Mouse (Mus musculus) hindbrain, embryonic 14.5 days (tissue): ENCODE measurements around the gene Chit1. TPM values are rescaled to one million over a fixed set of nuclear protein-coding genes. Genes with fewer than 3 reads are reported as not detected.

Experiments used
- ATAC-seq: fragments of 200-750 bp; cut with Nextera tagmentation; 2 replicates; pipeline ENCODE4 v1.8.0; 2017; ENCODE audit warnings: moderate number of reproducible peaks, mild to moderate bottlenecking, moderate TSS enrichment, moderate library complexity; ENCODE audit not compliant: low FRiP score
- DNase-seq: peaks from one replicate; pipeline ENCODE4 v3.0.0-alpha.2; 2015; ENCODE audit warnings: low spot score
- H3K27ac ChIP-seq: fragments of 300-500 bp; sonication (generic); 2 replicates; pipeline ENCODE4 v1.5.1; 2014; ENCODE audit warnings: mild to moderate bottlenecking, moderate library complexity
- H3K27me3 ChIP-seq: fragments of 300-500 bp; sonication (generic); 2 replicates; pipeline ENCODE4 v1.6.1; 2014; ENCODE audit warnings: mild to moderate bottlenecking, low read length, mixed read lengths; ENCODE audit not compliant: control insufficient read depth, insufficient read depth
- H3K36me3 ChIP-seq: fragments of 300-500 bp; sonication (generic); replicated peaks from 2 replicates; pipeline ENCODE4 v1.6.1; 2014; ENCODE audit not compliant: control insufficient read depth, insufficient read depth
- H3K4me1 ChIP-seq: fragments of 300-500 bp; sonication (generic); replicated peaks from 2 replicates; pipeline ENCODE4 v1.6.1; 2014; ENCODE audit warnings: antibody characterized with exemption, low read length, mixed read lengths; ENCODE audit not compliant: control insufficient read depth, insufficient read depth
- H3K4me2 ChIP-seq: fragments of 300-500 bp; sonication (generic); replicated peaks from 2 replicates; pipeline ENCODE4 v1.6.1; 2014; ENCODE audit warnings: mild to moderate bottlenecking, moderate library complexity
- H3K4me3 ChIP-seq: fragments of 300-500 bp; sonication (generic); replicated peaks from 2 replicates; pipeline ENCODE4 v1.5.1; 2014; ENCODE audit warnings: mild to moderate bottlenecking, low read length
- H3K9ac ChIP-seq: fragments of 300-500 bp; sonication (generic); 2 replicates; pipeline ENCODE4 v1.6.1; 2014
- H3K9me3 ChIP-seq: fragments of 300-500 bp; sonication (generic); 2 replicates; pipeline ENCODE4 v1.6.1; 2016; ENCODE audit warnings: low read length; ENCODE audit not compliant: control insufficient read depth
- WGBS: fragments of 180-500 bp; shearing (Covaris S2); extraction: QIAGEN DNeasy Blood & Tissue Kit; methylation state at CpG from one replicate; pipeline ENCODE4 v1.1.7; 2014; 5-methylcytosine and 5-hydroxymethylcytosine counted together
- polyA plus RNA-seq: library from polyadenylated mRNA; unstranded; fragments of >200 nt; fragmentation: Nextera tagmentation; extraction: Ambion mirVana; gene quantifications from 2 replicates; pipeline ENCODE4 v1.2.1, GENCODE M21; 2014

Chit1 gene
- polyA plus RNA-seq: 0.20 and 0.23 TPM in 2 replicates

GRCm38 (mm10) chr1:134110979-134111378 lies at the start of gene Chit1:
TSS of gene Chit1 (plus strand) at chr1:134111242.
- Histone ChIP-seq H3K36me3 (no peaks in the 10 kb centered on the region), H3K4me2 (no peak within 1 kb of the TSS), H3K27ac (no peak within 1 kb of the TSS), H3K9me3 (no peaks in the 10 kb centered on the region), H3K9ac (no peak within 1 kb of the TSS), H3K4me1 (0 out of 2 replicates have a peak, but pooled peaks cover 2% of the 10 kb centered on the region), H3K4me3 (no peak within 1 kb of the TSS), H3K27me3 (no peaks in the 10 kb centered on the region)
- ATAC-seq: no peak
- WGBS: 82% methylated on average over 4 of the region's 4 CpGs
- no peak for DNase-seq

- Histone ChIP-seq H3K36me3 (no peaks in the 10 kb centered on the region), H3K4me3 (no peak overlapping the region), H3K27me3 (no peaks in the 10 kb centered on the region), H3K9me3 (no peaks in the 10 kb centered on the region), H3K4me2 (0 out of 2 replicates have a peak overlapping the region, but pooled peaks have one; percentile 46), H3K27ac (peak overlapping the region; percentile 97), H3K4me1 (peaks cover 64% of the 10 kb centered on the region), H3K9ac (no peak overlapping the region)
- WGBS: 37% methylated on average over 3 of the region's 3 CpGs
- ATAC-seq (no peak), DNase-seq (no peak)
These were observed 49.1 kb upstream of the Chit1 start for GRCm38 (mm10) chr1:134061915-134062314.

GRCm38 (mm10) chr1:134062411-134063085 lies 48.5 kb upstream of the Chit1 start:
- Histone ChIP-seq H3K4me2 (peak overlapping the region; percentile 46), H3K9ac (peak overlapping the region; percentile 42; the same call in 1 of the 2 replicates), H3K27ac (peak overlapping the region; percentile 97), H3K36me3 (no peaks in the 10 kb centered on the region), H3K9me3 (no peaks in the 10 kb centered on the region), H3K4me1 (peaks cover 70% of the 10 kb centered on the region), H3K27me3 (no peaks in the 10 kb centered on the region), H3K4me3 (no peak overlapping the region)
- ATAC-seq: peak; percentile 52
- WGBS: 3% methylated on average over 10 of the region's 11 CpGs
- peak; percentile 71 for DNase-seq

- H3K4me2 ChIP-seq: peak overlapping the region; percentile 46
- 0% methylated on average over 33 of the region's 33 CpGs for WGBS
- peak overlapping the region; percentile 42 for H3K9ac ChIP-seq
- H3K4me3 ChIP-seq: no peak overlapping the region
- ATAC-seq (peak; percentile 74), DNase-seq (peak; percentile 76)
- peaks cover 74% of the 10 kb centered on the region for H3K4me1 ChIP-seq
- no peaks in the 10 kb centered on the region for H3K27me3 ChIP-seq
- H3K36me3 ChIP-seq: no peaks in the 10 kb centered on the region
- H3K9me3 ChIP-seq: no peaks in the 10 kb centered on the region
- peak overlapping the region; percentile 97 for H3K27ac ChIP-seq
These were observed 47.8 kb upstream of the Chit1 start for GRCm38 (mm10) chr1:134063086-134063772.

- Histone ChIP-seq H3K36me3 (no peaks in the 10 kb centered on the region), H3K27me3 (no peaks in the 10 kb centered on the region), H3K4me2 (peak overlapping the region; percentile 46), H3K27ac (peak overlapping the region; percentile 97), H3K9me3 (no peaks in the 10 kb centered on the region), H3K4me3 (no peak overlapping the region), H3K9ac (peak overlapping the region; percentile 42), H3K4me1 (peaks cover 74% of the 10 kb centered on the region)
- ATAC-seq (0 out of 2 replicates have a peak, but pooled peaks have one; percentile 0), DNase-seq (no peak)
- 5% methylated on average over 9 of the region's 9 CpGs for WGBS
These were observed 47.3 kb upstream of the Chit1 start for GRCm38 (mm10) chr1:134063773-134064125.

- peak overlapping the region; percentile 42; the same call in 1 of the 2 replicates for H3K9ac ChIP-seq
- H3K27me3 ChIP-seq: no peaks in the 10 kb centered on the region
- H3K4me1 ChIP-seq: peaks cover 74% of the 10 kb centered on the region
- DNase-seq (no peak), ATAC-seq (no peak)
- H3K9me3 ChIP-seq: no peaks in the 10 kb centered on the region
- H3K36me3 ChIP-seq: no peaks in the 10 kb centered on the region
- H3K4me3 ChIP-seq: no peak overlapping the region
- H3K27ac ChIP-seq: peak overlapping the region; percentile 97
- H3K4me2 ChIP-seq: peak overlapping the region; percentile 46; the same call in 1 of the 2 replicates
- 69% methylated on average over 2 of the region's 2 CpGs for WGBS
These were observed 46.7 kb upstream of the Chit1 start for GRCm38 (mm10) chr1:134064296-134064831.

GRCm38 (mm10) chr1:134065241-134065809 lies 45.7 kb upstream of the Chit1 start:
- Histone ChIP-seq H3K36me3 (no peaks in the 10 kb centered on the region), H3K27ac (peak overlapping the region; percentile 58), H3K27me3 (no peaks in the 10 kb centered on the region), H3K4me2 (no peak overlapping the region), H3K4me1 (peaks cover 67% of the 10 kb centered on the region), H3K9ac (no peak overlapping the region), H3K4me3 (no peak overlapping the region), H3K9me3 (no peaks in the 10 kb centered on the region)
- 71% methylated on average over 4 of the region's 4 CpGs for WGBS
- ATAC-seq (no peak), DNase-seq (no peak)

- DNase-seq (no peak), ATAC-seq (no peak)
- 0 out of 2 replicates have a peak overlapping the region, but pooled peaks have one; percentile 3 for H3K9ac ChIP-seq
- H3K4me1 ChIP-seq: peaks cover 69% of the 10 kb centered on the region
- H3K36me3 ChIP-seq: no peaks in the 10 kb centered on the region
- no peaks in the 10 kb centered on the region for H3K27me3 ChIP-seq
- H3K4me2 ChIP-seq: no peak overlapping the region
- H3K9me3 ChIP-seq: no peaks in the 10 kb centered on the region
- no peak overlapping the region for H3K4me3 ChIP-seq
- H3K27ac ChIP-seq: peak overlapping the region; percentile 43
- WGBS: 45% methylated on average over 3 of the region's 3 CpGs
These were observed 44.5 kb upstream of the Chit1 start for GRCm38 (mm10) chr1:134066554-134066953.

- peak overlapping the region; percentile 43 for H3K27ac ChIP-seq
- H3K4me2 ChIP-seq: 0 out of 2 replicates have a peak overlapping the region, but pooled peaks have one; percentile 15
- no peak for DNase-seq
- H3K27me3 ChIP-seq: no peaks in the 10 kb centered on the region
- H3K9ac ChIP-seq: 0 out of 2 replicates have a peak overlapping the region, but pooled peaks have one; percentile 3
- no peak overlapping the region for H3K4me3 ChIP-seq
- ATAC-seq: no peak
- WGBS: 9% methylated on average over 7 of the region's 8 CpGs
- no peaks in the 10 kb centered on the region for H3K9me3 ChIP-seq
- H3K36me3 ChIP-seq: no peaks in the 10 kb centered on the region
- H3K4me1 ChIP-seq: peaks cover 67% of the 10 kb centered on the region
These were observed 43.9 kb upstream of the Chit1 start for GRCm38 (mm10) chr1:134067143-134067619.
